Mouse (Mus musculus): ENCODE measurements around the gene Nacc1. TPM values are rescaled to one million over a fixed set of nuclear protein-coding genes. Genes with fewer than 3 reads are reported as not detected.

Gene Nacc1
- total RNA-seq (2021): 10 to 100 TPM; 18.7 to 24.3 TPM
- long read RNA-seq, experiment 1, full-length matches to known transcripts: 15 of 29 reads
- long read RNA-seq, experiment 1, partial matches to known transcripts: 1 of 29 reads
- long read RNA-seq, experiment 1, other reads (novel, unspliced or antisense): 13 of 29 reads
- long read RNA-seq, experiment 2, full-length matches to known transcripts: 10 of 23 reads
- long read RNA-seq, experiment 2, partial matches to known transcripts: 1 of 23 reads
- long read RNA-seq, experiment 2, other reads (novel, unspliced or antisense): 12 of 23 reads

GRCm38 (mm10) chr8:84687705-84688100 is at the start of gene Nacc1:
TSS of gene Nacc1 (minus strand) at chr8:84687862.
- H3K4me3 ChIP-seq: peak within 1 kb of the TSS; percentile 92
- peak; percentile 35 for TF ChIP-seq CTCF (IDR thresholded peaks at IDR 0.05)
- intact Hi-C loops (cut with DNase I): no loop called here
- H3K27ac ChIP-seq: peak within 1 kb of the TSS; percentile 83
- DNase-seq: peak; percentile 94

GRCm38 (mm10) chr8:84736521-84736920 is 48.9 kb upstream of the Nacc1 start:
- TF ChIP-seq CTCF (IDR thresholded peaks at IDR 0.05): no peak
- intact Hi-C loops (cut with DNase I): loop anchor here (2.0 to 5.0 kb wide), 2 partner anchors 34 to 62 kb away; partner anchors contain the start of gene Lyl1
- H3K4me3 ChIP-seq: peak overlapping the region; percentile 50
- peak overlapping the region; percentile 96 for H3K27ac ChIP-seq
- DNase-seq: peak; percentile 51

- TF ChIP-seq CTCF (IDR thresholded peaks at IDR 0.05): no peak
- H3K27ac ChIP-seq: peak overlapping the region; percentile 96
- peak overlapping the region; percentile 50 for H3K4me3 ChIP-seq
- intact Hi-C loops (cut with DNase I): loop anchor here (2.0 to 5.0 kb wide), 2 partner anchors 17 to 33 kb away; partner anchors contain the start of gene Lyl1
- DNase-seq: peak; percentile 90
These were observed 47.9 kb upstream of the Nacc1 start for GRCm38 (mm10) chr8:84735597-84735996.

GRCm38 (mm10) chr8:84734680-84735079 is 47.0 kb upstream of the Nacc1 start:
- intact Hi-C loops (cut with DNase I): loop anchor here (2.0 to 5.0 kb wide), 2 partner anchors 16 to 32 kb away; partner anchors contain the start of gene Lyl1
- H3K4me3 ChIP-seq: peak overlapping the region; percentile 46
- peak overlapping the region; percentile 96 for H3K27ac ChIP-seq
- no peak for TF ChIP-seq CTCF (IDR thresholded peaks at IDR 0.05)
- no peak for DNase-seq

- peak overlapping the region; percentile 46 for H3K4me3 ChIP-seq
- peak; percentile 74 for DNase-seq
- peak overlapping the region; percentile 96 for H3K27ac ChIP-seq
- TF ChIP-seq CTCF (IDR thresholded peaks at IDR 0.05): no peak
- intact Hi-C loops (cut with DNase I): loop anchor here (2.0 kb wide), 1 partner anchor 15 kb away; no protein-coding TSS in a partner anchor
These were observed 46.3 kb upstream of the Nacc1 start for GRCm38 (mm10) chr8:84733959-84734358.

GRCm38 (mm10) chr8:84732996-84733395 is 45.3 kb upstream of the Nacc1 start:
- H3K27ac ChIP-seq: peak overlapping the region; percentile 96
- DNase-seq: peak; percentile 66
- intact Hi-C loops (cut with DNase I): no loop called here
- H3K4me3 ChIP-seq: peak overlapping the region; percentile 46
- TF ChIP-seq CTCF (IDR thresholded peaks at IDR 0.05): no peak

GRCm38 (mm10) chr8:84732545-84732944 is 44.9 kb upstream of the Nacc1 start:
- TF ChIP-seq CTCF (IDR thresholded peaks at IDR 0.05): no peak
- intact Hi-C loops (cut with DNase I): no loop called here
- DNase-seq: peak; percentile 60
- H3K27ac ChIP-seq: peak overlapping the region; percentile 96
- peak overlapping the region; percentile 46 for H3K4me3 ChIP-seq

GRCm38 (mm10) chr8:84731371-84732177 is 43.9 kb upstream of the Nacc1 start:
- no peak for TF ChIP-seq CTCF (IDR thresholded peaks at IDR 0.05)
- H3K27ac ChIP-seq: peak overlapping the region; percentile 96
- intact Hi-C loops (cut with DNase I): no loop called here
- H3K4me3 ChIP-seq: peak overlapping the region; percentile 55
- no peak for DNase-seq

- TF ChIP-seq CTCF (IDR thresholded peaks at IDR 0.05): no peak
- Histone ChIP-seq H3K27ac (peak overlapping the region; percentile 96), H3K4me3 (peak overlapping the region; percentile 55)
- intact Hi-C loops (cut with DNase I): no loop called here
- DNase-seq: peak; percentile 85
These were observed 43.1 kb upstream of the Nacc1 start for GRCm38 (mm10) chr8:84730541-84731370.

- peak overlapping the region; percentile 55 for H3K4me3 ChIP-seq
- TF ChIP-seq CTCF (IDR thresholded peaks at IDR 0.05): no peak
- intact Hi-C loops (cut with DNase I): no loop called here
- H3K27ac ChIP-seq: peak overlapping the region; percentile 96
- peak; percentile 83 for DNase-seq
These were observed 42.3 kb upstream of the Nacc1 start for GRCm38 (mm10) chr8:84729921-84730362.

- intact Hi-C loops (cut with DNase I): no loop called here
These were observed 40.8 kb upstream of the Nacc1 start for GRCm38 (mm10) chr8:84728474-84728873.

GRCm38 (mm10) chr8:84725941-84726259 is 38.2 kb upstream of the Nacc1 start:
- H3K27ac ChIP-seq: peak overlapping the region; percentile 96
- intact Hi-C loops (cut with DNase I): no loop called here
- H3K4me3 ChIP-seq: no peak overlapping the region; the same call in 1 of the 2 replicates
- peak; percentile 78 for DNase-seq
- TF ChIP-seq CTCF (IDR thresholded peaks at IDR 0.05): peak; percentile 67

More at GRCm38 (mm10) chr8:84728474-84728873, 40.8 kb upstream of the Nacc1 start:
- peak overlapping the region; percentile 96 for H3K27ac ChIP-seq
- DNase-seq: no peak
- no peak for TF ChIP-seq CTCF (IDR thresholded peaks at IDR 0.05)
- no peak overlapping the region for H3K4me3 ChIP-seq

Data from gastrocnemius, adult 2 months (tissue).